Mouse (Mus musculus) spleen, postnatal 4 days (tissue): ENCODE data around the gene Cngb1.
"Not testable (repeated sequence)": the region's sequence is repeated elsewhere in the genome, so short reads cannot be mapped to it uniquely, and the experiment has no call there.

Experiments
- DNase-seq, 2 experiments: peaks; one replicate each; pipeline ENCODE4 v3.0.0; 2022; ENCODE audit warnings: low spot score in 2 of 2

Cngb1 gene

GRCm38 (mm10) chr8:95245180-95245579, 61.2 kb downstream of the Cngb1 start:
- peak in 1 of 2 experiments; percentile 42 for DNase-seq

DNA sequence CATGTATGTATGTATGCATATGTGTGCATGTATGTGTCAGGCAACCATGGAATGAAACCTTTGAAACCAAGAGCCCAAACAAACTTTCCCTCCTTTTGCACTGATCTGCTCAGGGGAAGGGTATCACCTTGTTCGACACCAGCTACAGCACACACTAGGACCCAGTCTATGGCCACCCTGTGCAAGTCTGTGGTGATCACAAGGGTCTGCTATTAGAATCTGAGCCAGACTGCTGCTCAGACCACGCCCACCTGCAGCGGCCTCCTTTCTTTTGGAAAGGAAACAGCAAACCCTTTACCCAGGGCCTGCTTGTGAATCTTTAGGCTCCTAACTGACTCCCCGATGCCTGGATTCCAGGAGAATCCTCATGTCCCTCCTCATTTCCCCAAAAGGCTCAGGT, 62.5 kb downstream of the Cngb1 start:
- DNase-seq = no peak

DNA sequence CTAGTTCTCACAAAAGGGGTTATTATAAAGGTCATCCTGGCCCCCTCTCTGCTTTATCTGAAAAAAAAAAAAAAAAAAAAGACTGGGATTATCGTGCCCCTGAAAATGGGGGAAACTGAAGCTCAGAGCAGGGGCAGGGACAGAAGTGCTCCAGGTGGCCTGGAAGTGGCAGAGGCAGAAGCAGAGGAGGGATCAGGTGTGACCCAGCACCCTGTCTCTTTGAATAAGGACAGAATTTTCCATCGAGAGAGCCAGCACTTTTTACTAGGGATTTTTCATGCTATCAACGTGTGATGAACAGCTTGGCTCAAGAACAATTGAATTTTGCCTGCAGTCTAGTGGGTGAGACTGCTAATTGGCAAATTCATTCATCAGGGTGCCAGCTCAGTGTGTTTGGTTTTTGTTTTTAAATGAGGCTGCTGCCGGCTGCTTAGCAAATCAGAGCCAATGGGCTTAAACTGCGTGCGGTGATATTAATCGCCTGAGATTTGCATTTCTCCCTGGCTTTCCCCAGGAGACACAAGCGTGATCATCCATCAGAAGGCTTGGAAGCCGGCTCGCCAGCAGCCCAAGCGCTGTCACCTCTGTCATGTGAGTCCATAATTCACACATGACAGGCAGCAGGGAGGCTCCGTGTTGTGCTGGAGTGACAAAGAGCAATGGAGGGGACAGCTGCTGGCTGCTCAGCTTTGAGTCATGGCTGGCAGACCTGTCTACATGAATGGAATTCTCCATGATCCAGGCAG, 63.4 kb downstream of the Cngb1 start:
- DNase-seq = no peak

DNA sequence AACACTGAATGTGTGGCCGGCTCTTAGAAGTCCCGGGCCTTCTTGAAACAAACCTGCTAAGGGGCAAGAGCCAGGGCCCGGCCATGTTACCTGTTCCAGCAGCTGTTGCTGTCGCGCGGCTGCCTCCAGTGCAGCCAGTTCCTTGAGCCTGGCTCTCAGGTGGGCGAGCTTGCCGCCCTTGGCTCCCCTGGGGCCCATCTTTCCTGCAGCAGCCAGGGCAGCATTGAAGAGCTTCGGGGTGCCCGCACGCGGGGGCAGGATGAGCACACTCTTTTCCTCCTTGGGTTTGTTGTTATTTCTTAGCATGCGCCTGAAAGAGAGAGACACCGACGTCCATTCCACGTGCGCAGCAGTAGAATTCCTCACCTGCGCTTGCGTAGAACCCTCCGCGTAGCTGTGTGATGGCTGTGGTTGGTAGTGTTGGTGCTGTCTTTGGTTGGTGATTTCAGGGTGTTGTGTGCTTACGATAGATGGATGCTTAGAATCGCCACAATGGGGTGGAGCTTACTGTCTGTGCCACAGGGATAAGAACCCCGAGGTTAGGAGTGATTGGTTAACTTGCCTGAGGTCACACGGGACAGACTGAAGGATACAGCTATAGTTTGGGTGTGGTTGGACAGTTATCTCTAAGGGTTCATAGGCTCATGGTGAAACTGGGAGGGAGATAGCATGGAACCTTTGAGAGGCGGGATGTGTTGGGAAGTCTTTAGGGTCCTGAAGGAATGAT, 64.1 kb downstream of the Cngb1 start:
- no peak for DNase-seq

GRCm38 (mm10) chr8:95235683-95236082, 70.7 kb downstream of the Cngb1 start:
- peak; percentile 69 to 90 for DNase-seq

GRCm38 (mm10) chr8:95230086-95230485, 76.3 kb downstream of the Cngb1 start:
- DNase-seq = not testable (repeated sequence)

GRCm38 (mm10) chr8:95227151-95227468, 79.3 kb downstream of the Cngb1 start:
- DNase-seq = no peak

DNA sequence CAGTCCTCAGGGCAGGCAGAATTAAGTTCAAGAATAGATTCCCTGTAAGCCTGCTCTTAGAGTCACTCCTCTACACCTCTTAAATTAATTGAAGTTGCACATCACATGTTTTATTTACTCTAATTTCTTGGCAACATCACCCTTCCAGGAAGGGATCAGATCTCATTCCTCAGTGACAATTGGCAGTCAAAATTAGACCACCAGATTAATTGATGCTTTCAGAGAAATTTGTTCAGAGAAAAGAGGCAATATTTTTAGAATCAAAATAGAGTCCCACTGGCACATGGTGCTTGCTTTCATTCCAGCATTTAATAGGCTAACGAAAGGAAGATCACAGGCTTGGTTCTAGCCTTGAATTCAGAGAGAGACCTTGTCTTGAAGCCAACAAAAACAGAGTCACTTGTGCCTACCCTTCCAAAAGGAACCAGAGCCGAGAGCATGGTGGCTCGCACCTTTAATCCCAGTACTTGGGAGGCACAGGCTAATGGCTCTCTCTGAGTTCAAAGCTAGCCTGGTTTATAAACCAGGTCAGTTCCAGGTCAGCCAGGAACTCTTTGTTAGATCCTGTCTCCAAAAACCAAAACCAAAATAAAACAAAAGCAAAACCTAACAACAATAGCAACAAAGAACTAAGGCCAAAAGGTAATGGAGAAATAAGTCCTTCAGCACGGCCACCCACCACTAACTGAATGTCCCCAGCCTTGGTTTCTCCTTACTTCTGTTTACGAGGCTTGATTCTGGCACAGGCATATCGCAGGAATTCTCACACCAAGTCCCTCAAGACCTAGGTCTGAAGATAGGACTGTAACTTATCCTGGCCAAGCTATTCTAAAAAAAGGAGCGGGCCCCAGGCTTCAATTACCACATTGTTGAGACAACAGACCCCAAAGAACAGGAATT, 79.9 kb downstream of the Cngb1 start:
- DNase-seq = no peak

DNA sequence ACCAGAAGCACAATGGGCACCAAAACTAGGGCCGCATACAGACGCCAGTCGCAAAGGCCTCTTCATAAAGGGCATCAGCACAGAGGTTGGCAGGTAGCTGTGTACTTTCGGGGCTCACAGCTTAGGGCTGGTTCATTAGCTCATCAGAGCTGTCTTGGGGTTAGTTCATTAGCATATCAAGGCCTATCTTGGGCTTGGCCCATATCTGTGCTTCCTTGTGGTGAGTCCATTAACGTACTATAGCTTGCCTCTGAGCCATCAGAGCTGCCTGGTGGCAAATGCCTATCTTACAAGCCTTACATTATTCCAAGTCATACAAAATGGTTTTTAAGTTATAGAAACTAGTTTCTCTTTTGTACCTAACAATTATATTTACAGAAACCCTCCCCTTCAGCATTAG, 82.4 kb downstream of the Cngb1 start:
- no peak for DNase-seq

GRCm38 (mm10) chr8:95221045-95221444, 85.3 kb downstream of the Cngb1 start:
- DNase-seq = no peak

DNA sequence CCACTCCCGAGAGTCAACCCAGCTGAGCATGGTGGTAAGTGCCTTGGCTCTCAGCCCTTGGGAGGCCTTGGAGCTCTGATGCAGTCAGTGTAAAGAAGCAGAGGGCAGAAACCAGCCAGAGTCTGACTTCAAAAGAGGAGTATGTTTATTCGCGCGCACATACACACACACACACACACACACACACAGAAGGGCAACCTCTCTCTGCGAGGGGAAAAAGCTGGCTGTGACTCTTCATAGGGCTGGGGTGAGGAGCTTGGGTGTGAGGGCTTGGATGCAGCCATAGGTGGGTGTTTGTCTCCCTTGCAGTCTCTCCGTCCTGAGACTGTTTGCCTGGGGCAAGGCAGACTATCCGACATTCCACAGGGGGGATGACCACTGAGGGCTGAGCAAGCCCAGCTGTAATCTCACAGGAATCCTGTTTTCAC, 85.8 kb downstream of the Cngb1 start:
- no peak for DNase-seq

DNA sequence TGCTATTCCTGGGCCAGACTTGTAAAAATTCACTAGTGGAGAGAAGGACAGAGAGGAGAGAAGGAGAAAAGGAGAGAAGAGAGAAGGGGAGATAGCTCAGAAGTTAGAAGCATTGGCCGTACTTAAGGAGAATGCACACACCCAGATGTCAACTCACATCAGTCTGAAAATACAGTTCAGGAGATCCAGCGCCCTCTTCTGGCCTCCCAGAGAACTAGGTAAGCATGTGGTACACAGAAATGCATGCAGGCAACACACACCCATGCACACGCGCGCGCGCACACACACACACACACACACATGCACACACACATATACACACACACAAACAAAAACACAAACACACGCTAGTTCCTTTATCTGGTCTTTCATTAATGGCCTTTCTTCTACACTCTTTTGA, 86.8 kb downstream of the Cngb1 start:
- DNase-seq = no peak

DNA sequence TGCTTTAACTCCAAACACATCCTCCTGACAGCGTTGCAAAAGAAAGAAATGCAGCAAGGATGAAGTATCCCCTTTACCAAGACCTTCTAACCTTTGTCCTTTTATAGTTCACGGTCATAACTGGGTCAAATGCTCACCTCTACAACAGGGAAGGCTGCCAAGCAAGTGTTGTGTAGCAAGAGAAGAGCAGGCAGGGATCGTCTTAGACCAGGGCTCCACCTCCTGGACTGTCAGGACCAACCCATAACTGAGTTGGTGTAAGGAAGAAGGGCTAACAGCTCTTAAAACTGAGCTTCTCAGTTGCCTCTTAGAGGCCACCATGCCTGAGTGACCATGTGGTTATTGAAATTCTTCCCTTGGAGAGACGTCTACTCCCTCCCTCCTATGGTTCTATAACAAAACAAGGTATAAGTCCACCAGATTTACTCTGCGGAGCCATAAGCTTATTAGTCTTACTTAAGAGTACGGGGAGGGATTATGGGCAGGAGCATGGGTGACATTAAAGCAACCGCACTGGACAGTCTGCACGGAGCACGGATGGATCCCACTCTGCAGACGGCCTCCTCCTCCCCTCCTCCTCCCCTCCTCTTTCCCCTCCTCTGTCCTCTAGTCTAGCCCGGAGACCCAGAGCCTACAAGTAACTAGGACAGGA, 90.5 kb downstream of the Cngb1 start:
- DNase-seq = no peak

DNA sequence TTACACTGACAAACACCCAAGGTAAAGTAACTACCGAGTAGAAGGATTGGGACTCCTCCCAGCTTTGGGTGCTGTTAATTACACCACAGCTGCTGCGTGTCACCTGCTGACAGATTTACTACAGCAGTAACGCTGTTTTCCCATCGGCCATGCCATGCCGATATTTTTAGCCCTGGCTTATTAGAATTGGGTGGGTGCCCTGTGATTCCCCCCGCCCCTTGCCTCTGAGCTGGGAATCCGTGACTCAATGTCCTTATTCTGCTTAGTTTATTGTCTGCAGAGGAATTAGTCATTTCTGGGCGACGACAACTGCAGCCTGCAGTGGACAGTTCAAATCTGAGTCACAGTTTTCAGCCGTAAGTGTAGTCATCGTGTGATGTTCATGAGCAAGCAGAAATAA, 96.5 kb downstream of the Cngb1 start:
- no peak for DNase-seq

- DNase-seq = no peak
Measured at GRCm38 (mm10) chr8:95205946-95206345, 100.4 kb downstream of the Cngb1 start.

DNA sequence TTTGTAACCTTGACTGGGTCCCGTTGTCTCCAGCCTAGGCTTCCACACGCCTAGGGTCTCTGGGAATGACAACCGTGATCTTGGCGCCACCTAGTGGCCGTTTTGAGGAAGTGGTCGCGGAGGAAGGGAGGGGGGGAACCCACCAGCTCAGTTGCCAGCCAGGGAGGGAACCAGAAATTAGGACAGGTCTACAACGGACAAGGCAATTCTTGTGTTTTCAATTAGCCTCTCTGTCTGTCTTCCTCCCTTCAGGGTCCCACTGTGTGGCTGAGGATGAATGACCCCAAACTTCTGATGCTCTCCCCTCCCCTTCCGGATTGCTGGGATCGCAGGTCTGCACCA, 102.4 kb downstream of the Cngb1 start:
- peak; percentile 52 to 85 for DNase-seq

GRCm38 (mm10) chr8:95203326-95204038, 102.9 kb downstream of the Cngb1 start:
- no peak for DNase-seq

DNA sequence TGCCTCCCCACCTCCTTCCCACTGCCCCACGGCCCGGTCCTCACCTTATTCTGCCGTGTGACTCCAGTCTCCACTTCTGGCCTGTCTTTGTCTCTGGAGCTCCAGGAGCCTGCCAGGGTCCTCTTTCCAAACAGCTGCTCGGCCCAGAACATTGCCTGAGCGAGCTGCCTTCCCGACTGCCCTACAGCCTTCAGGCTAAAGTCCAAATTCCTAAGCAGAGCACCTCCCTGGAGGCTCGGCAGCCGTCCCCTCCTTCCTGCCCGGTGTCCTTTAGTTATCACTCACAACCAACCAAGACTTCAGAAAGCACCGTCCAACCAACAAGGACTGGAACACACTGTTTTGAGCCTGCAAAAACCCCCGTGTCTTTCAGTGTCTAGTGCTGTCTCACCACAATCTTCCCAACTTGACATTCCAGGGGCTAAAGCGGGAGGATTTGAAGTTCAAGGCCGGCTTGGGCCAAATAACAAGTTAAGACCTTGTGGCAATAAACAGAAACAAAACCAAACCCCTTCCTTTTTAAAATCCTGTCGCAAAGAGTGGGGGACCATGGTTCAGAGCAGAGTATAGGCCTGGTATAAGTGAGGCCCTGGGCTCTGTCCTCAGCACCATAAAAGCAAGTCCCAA, 103.6 kb downstream of the Cngb1 start, which contains the start of gene Kifc3:
TSS of gene Kifc3 (minus strand) at position 164 of the 627 bp plus-strand sequence.
- DNase-seq = no peak

GRCm38 (mm10) chr8:95202056-95202570, 104.3 kb downstream of the Cngb1 start:
- DNase-seq = no peak

DNA sequence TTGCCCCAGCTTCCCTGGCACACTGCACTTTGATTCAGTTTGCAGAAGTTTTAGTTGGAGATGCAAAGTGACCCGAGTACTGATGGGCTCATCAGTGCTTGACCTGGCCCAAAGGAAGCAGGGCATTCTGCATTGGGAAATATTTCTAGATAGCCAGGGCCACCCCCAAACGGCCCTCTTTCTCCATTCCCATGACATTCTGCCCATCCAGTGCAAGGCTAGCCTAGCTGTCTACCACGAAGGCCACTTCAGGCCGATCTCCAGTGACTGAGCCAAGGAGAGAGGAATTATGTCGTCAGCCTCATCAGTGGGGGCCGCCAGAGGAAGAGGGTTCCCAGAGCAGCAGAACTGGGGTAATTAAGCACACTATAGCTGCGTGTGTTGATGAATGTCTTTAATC, 104.9 kb downstream of the Cngb1 start:
- no peak for DNase-seq

- no peak for DNase-seq
Measured at GRCm38 (mm10) chr8:95200001-95200405, 106.4 kb downstream of the Cngb1 start.
